Mouse (Mus musculus) lung, postnatal 4 days (tissue): Measurements from ENCODE around the gene 1600002K03Rik.
"Not testable (repeated sequence)": the region's sequence is repeated elsewhere in the genome, so short reads cannot be mapped to it uniquely, and the experiment has no call there.

Experiments used
- DNase-seq, 2 experiments: peaks; one replicate each; pipeline ENCODE4 v3.0.0; 2021

1600002K03Rik gene

DNA sequence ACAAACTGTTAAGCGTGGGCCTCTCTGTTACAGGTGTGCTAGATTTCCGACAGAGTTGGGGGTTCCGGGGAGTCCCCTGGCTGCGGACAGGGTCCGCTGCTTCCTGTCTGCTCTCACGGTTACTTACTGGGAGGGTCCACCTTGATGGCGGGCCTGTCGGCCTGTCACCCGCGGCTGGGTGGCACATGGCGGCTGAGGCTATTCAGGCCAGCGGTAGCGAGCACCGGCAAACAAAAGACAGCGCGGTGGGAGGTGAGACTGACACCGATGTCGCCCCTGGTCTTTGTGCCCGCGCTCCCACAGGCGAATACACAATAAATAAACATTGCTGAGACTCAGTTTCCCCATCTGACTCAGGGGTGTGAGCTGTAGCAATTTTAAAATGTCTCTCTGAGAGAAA lies 17.3 kb downstream of the 1600002K03Rik start:
- no peak for DNase-seq

GRCm38 (mm10) chr10:80190491-80191051 lies 17.8 kb downstream of the 1600002K03Rik start:
- peak; percentile 48 to 62 for DNase-seq

- DNase-seq = peak in 1 of 2 experiments; percentile 14
Measured at GRCm38 (mm10) chr10:80193976-80194375, 21.2 kb downstream of the 1600002K03Rik start.

DNA sequence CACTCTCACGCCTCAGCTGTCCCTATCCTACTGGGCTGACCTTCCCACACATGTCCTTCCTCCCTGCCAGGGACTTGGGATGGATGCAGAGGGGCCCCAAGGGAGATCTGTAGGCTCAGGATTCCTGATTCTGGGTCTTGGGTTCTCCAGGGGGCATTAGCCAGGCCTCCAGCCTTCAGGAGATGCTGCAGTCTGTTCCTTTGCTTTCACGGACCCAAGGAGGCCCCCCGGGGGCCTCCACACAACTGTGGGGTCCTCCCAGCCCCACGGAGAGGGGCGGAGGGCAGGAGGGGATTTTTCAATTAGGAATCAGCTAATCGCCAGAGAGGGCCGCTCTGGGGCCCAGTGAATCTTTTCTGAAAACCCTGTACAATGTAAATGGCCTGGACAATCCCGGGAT lies 21.7 kb downstream of the 1600002K03Rik start:
- DNase-seq = peak in 1 of 2 experiments; percentile 15

DNA sequence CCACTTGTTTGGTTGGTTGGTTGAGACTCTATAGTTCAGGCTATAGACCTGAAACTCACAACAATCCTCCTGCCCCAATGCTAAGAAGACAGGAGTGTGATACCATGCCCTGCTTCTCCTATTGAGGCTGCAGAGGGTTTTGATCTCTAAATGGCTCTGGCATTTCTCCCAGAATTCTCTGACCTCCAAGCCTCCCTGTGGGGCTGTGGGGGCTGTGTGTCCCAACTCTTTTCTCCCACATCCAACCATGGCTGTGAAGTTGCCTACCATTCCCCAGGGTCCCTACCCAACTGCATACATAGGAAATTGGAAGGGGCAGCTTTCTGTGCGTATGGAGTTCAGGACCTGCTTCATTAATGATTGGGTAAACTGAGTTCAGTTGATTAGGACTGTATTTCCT lies 23.4 kb downstream of the 1600002K03Rik start:
- peak in 1 of 2 experiments; percentile 9 for DNase-seq

DNA sequence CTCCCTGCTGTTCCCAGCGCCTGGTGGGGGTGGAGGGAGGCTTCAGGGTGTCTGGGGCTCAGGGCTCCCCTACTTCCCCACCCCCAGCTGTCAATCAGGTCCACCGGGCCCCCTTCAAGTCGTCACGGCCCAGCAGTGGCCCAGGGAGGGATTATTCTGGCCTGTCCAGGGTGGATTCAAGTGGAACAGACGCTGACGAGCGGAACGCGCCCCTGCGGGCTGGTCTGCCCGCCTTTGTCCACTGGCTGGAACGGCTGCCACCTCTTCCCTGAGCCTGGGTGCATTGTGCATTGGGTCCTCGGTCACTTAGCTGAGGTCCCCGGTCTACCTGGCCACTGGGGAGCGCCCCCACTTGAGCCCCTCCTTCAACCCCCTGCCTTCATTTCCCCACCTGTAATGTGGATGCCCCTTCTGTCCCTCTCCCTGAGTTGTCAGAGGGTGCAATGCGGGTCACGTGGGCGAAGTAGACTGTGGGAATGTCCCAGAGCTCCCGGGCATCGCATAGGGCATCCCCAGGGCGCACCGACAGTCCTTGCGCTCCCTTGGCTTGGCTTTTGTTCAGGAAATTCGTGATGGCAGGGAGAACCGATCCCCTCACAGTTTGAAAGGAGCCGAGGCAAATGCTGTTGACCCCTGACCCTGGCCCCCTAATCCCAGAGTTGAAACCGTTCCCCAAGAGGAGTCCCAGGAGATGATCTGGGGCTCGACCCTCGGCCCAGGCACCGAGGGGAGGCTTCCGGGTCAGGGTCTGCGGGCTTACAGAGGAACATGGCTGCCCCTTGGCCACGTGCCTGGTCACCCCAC lies 24.2 kb downstream of the 1600002K03Rik start:
- DNase-seq = peak in 1 of 2 experiments; percentile 17

- DNase-seq = peak; percentile 80 to 87
Measured at GRCm38 (mm10) chr10:80199440-80200008, 26.8 kb downstream of the 1600002K03Rik start.

DNA sequence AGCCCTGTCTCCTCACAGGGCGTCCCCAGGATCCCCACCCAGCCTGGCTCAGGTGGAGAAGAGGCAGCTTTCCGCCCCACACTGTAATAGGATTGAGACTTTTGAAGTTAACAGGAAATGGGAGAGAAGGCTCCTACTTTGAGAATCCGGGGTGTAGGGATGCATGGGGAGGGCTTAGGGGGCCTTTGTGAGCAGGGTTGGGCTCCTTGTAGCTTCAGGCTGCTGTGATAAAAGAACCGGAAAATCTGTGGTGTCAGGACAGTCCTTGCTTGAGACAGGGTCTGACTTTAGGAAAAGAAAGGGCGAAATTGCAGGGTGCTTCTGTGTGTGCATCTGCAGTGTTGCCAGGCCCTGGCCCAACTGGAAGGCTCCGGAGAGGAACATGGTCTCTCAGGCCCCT lies 27.7 kb downstream of the 1600002K03Rik start:
- no peak for DNase-seq

- DNase-seq = no peak
Measured at GRCm38 (mm10) chr10:80204055-80204454, 31.3 kb downstream of the 1600002K03Rik start.

DNA sequence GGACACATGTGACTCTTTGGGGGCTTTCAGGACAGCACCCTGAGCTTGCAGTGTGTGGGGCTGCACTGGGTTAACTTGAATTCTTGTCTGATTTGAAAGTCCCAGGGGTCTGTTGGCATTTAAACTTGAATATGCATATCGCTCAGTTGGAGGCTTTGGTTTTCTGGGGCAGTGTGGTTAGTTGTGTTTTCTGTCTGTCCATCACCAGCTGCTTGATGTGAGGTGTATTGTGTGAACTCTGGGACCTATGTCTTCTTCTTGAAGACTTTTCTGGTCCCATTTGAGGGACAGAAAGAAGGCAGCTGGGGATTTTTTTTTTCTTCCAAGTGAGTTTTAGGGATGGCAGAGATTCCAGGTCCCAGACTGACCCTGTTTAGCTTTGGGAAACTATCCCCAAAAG lies 34.5 kb downstream of the 1600002K03Rik start:
- DNase-seq = no peak

DNA sequence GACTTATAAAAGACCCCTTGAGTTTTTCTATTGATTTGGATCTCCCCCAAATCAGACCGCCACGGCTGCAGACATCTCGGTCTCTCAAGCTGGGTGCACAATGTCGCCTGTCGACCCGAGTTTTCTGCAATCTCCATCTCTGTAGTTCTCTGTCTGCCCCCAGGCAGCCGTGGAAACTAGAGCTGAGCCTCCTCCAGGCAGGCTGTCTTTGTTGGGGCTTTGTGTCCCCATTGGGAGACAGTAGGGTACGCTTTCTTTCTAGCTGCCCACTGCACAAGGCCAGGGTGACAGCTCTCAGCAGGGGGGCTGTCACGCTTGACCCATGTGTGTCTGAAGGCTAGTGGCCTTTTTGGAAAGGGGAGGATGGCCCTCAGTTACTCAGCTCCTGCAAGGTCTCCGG lies 34.9 kb downstream of the 1600002K03Rik start:
- DNase-seq = no peak

DNA sequence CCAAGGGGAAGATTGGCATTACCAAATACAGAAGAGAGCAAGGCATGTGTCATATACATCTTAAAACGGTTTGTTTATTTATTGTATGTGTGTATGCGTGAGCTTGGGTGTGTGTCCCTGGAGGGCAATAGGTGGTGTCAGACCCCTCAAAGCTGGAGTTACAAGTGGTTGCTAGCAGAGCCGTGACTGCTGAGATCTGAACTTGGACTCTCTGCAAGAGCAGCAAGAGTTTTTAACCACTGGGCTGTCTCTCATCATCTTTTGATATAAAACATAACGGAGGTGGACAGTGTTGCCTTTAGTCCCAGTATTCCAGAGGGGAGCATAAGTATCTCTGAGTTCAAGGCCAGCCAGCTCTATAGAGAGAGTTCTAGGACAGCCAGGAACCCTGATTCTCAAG lies 35.5 kb downstream of the 1600002K03Rik start:
- DNase-seq = no peak

GRCm38 (mm10) chr10:80208841-80209371 lies 36.2 kb downstream of the 1600002K03Rik start:
- DNase-seq = no peak

- DNase-seq = not testable (repeated sequence)
Measured at GRCm38 (mm10) chr10:80211547-80212103, 38.9 kb downstream of the 1600002K03Rik start.

GRCm38 (mm10) chr10:80215048-80215772 lies 42.5 kb downstream of the 1600002K03Rik start:
- no peak for DNase-seq

DNA sequence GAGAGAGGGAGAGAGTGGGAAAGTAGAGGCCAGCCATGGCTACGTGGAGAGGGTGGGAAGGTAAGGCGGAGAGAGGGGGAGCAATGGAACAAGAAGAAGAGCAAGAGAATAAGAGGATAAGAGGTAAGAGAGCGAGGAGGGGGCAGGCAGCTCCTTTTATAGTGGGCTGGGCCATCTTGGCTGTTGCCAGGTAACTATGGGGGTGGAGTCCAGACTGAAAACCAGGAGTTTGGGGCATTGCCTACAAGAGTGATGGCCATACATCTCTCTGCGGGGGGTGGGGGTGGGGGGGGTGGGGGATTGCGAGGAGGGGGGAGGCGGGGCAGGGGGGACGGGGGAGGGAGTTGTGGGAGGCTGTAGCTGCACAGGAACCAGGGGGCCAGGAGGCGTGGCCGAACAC lies 47.9 kb downstream of the 1600002K03Rik start:
- DNase-seq = no peak

DNA sequence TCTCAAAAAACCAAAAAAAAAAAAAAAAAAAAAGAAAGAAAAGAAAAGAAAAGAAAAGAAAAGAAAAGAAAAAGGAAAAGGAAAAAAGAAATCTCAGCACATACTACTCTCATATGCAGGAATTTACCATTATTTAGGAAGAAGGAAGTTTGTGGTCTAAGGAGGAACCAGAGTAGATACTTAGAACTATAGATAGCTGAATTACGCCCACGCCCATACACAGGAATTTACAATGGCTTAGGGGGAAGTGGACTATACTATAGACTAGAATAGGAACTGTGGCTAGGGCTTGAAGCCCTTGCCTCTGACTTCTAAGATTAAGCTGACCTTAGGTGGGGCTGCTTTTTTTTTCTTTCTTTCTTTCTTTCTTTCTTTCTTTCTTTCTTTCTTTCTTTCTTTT lies 50.4 kb downstream of the 1600002K03Rik start:
- not testable (repeated sequence) for DNase-seq
